Mouse (Mus musculus): ENCODE measurements around the gene Dgat2. TPM values are rescaled to one million over a fixed set of nuclear protein-coding genes. Genes with fewer than 3 reads are reported as not detected.

The Dgat2 gene
- polyA plus RNA-seq, 1 experiment from 2014 or later, result 11.2 TPM

GRCm38 (mm10) chr7:99200290-99200689 is 17.8 kb upstream of the Dgat2 start:
- Histone ChIP-seq H3K36me3 (ENCODE audit: control insufficient read depth, insufficient read depth, low read length) (no peaks in the 10 kb centered on the region), H3K4me2 (replicated peaks; ENCODE audit: low read depth, low read length) (no peak overlapping the region), H3K4me3 (ENCODE audit: low read depth, low read length) (no peak overlapping the region), H3K4me1 (replicated peaks; ENCODE audit: control insufficient read depth, insufficient read depth, low read length) (no peaks in the 10 kb centered on the region), H3K9ac (ENCODE audit: low read depth, low read length) (no peak overlapping the region), H3K27ac (ENCODE audit: low read depth, low read length) (no peak overlapping the region), H3K27me3 (ENCODE audit: control insufficient read depth, insufficient read depth, low read length) (no peaks in the 10 kb centered on the region), H3K9me3 (ENCODE audit: control insufficient read depth, low read length) (no peaks in the 10 kb centered on the region)
- 58% methylated on average over 4 of the region's 4 CpGs for WGBS
- ATAC-seq (ENCODE audit: low FRiP score) (no peak), DNase-seq (ENCODE audit: low spot score) (no peak)

GRCm38 (mm10) chr7:99199451-99200175 is 17.1 kb upstream of the Dgat2 start:
- DNase-seq (ENCODE audit: low spot score) (no peak), ATAC-seq (ENCODE audit: low FRiP score) (no peak)
- Histone ChIP-seq H3K9me3 (ENCODE audit: control insufficient read depth, low read length) (no peaks in the 10 kb centered on the region), H3K4me1 (replicated peaks; ENCODE audit: control insufficient read depth, insufficient read depth, low read length) (no peaks in the 10 kb centered on the region), H3K27ac (ENCODE audit: low read depth, low read length) (no peak overlapping the region), H3K27me3 (ENCODE audit: control insufficient read depth, insufficient read depth, low read length) (no peaks in the 10 kb centered on the region), H3K4me2 (replicated peaks; ENCODE audit: low read depth, low read length) (no peak overlapping the region), H3K4me3 (ENCODE audit: low read depth, low read length) (no peak overlapping the region), H3K9ac (ENCODE audit: low read depth, low read length) (no peak overlapping the region), H3K36me3 (ENCODE audit: control insufficient read depth, insufficient read depth, low read length) (no peaks in the 10 kb centered on the region)
- 90% methylated on average over 9 of the region's 9 CpGs for WGBS

GRCm38 (mm10) chr7:99198811-99199210 is 16.3 kb upstream of the Dgat2 start:
- Histone ChIP-seq H3K36me3 (ENCODE audit: control insufficient read depth, insufficient read depth, low read length) (no peaks in the 10 kb centered on the region), H3K4me1 (replicated peaks; ENCODE audit: control insufficient read depth, insufficient read depth, low read length) (no peaks in the 10 kb centered on the region), H3K27me3 (ENCODE audit: control insufficient read depth, insufficient read depth, low read length) (no peaks in the 10 kb centered on the region), H3K9me3 (ENCODE audit: control insufficient read depth, low read length) (no peaks in the 10 kb centered on the region), H3K4me3 (ENCODE audit: low read depth, low read length) (no peak overlapping the region), H3K27ac (ENCODE audit: low read depth, low read length) (no peak overlapping the region), H3K9ac (ENCODE audit: low read depth, low read length) (no peak overlapping the region), H3K4me2 (replicated peaks; ENCODE audit: low read depth, low read length) (no peak overlapping the region)
- ATAC-seq (ENCODE audit: low FRiP score) (no peak), DNase-seq (ENCODE audit: low spot score) (no peak)
- WGBS, result 96% methylated on average over 2 of the region's 2 CpGs

GRCm38 (mm10) chr7:99194511-99194910 is 12.0 kb upstream of the Dgat2 start:
- 66% methylated on average over 2 of the region's 2 CpGs for WGBS
- Histone ChIP-seq H3K4me1 (replicated peaks; ENCODE audit: control insufficient read depth, insufficient read depth, low read length) (no peaks in the 10 kb centered on the region), H3K9me3 (ENCODE audit: control insufficient read depth, low read length) (no peaks in the 10 kb centered on the region), H3K4me2 (replicated peaks; ENCODE audit: low read depth, low read length) (no peak overlapping the region), H3K27me3 (ENCODE audit: control insufficient read depth, insufficient read depth, low read length) (no peaks in the 10 kb centered on the region), H3K27ac (ENCODE audit: low read depth, low read length) (no peak overlapping the region), H3K36me3 (ENCODE audit: control insufficient read depth, insufficient read depth, low read length) (no peaks in the 10 kb centered on the region), H3K4me3 (ENCODE audit: low read depth, low read length) (no peak overlapping the region), H3K9ac (ENCODE audit: low read depth, low read length) (no peak overlapping the region)
- DNase-seq (ENCODE audit: low spot score), result no peak
- no peak for ATAC-seq (ENCODE audit: low FRiP score)

- Histone ChIP-seq H3K9me3 (ENCODE audit: control insufficient read depth, low read length) (no peaks in the 10 kb centered on the region), H3K4me3 (ENCODE audit: low read depth, low read length) (no peak overlapping the region), H3K27me3 (ENCODE audit: control insufficient read depth, insufficient read depth, low read length) (no peaks in the 10 kb centered on the region), H3K4me1 (replicated peaks; ENCODE audit: control insufficient read depth, insufficient read depth, low read length) (no peaks in the 10 kb centered on the region), H3K4me2 (replicated peaks; ENCODE audit: low read depth, low read length) (no peak overlapping the region), H3K9ac (ENCODE audit: low read depth, low read length) (no peak overlapping the region), H3K36me3 (ENCODE audit: control insufficient read depth, insufficient read depth, low read length) (no peaks in the 10 kb centered on the region), H3K27ac (ENCODE audit: low read depth, low read length) (no peak overlapping the region)
- ATAC-seq (ENCODE audit: low FRiP score) (no peak), DNase-seq (ENCODE audit: low spot score) (no peak)
- WGBS, result 84% methylated on average over 4 of the region's 4 CpGs
Observed at GRCm38 (mm10) chr7:99193926-99194325, 11.4 kb upstream of the Dgat2 start.

- ATAC-seq (ENCODE audit: low FRiP score) (no peak), DNase-seq (ENCODE audit: low spot score) (no peak)
- Histone ChIP-seq H3K27me3 (ENCODE audit: control insufficient read depth, insufficient read depth, low read length) (no peaks in the 10 kb centered on the region), H3K27ac (ENCODE audit: low read depth, low read length) (no peak overlapping the region), H3K36me3 (ENCODE audit: control insufficient read depth, insufficient read depth, low read length) (no peaks in the 10 kb centered on the region), H3K4me1 (replicated peaks; ENCODE audit: control insufficient read depth, insufficient read depth, low read length) (no peaks in the 10 kb centered on the region), H3K4me2 (replicated peaks; ENCODE audit: low read depth, low read length) (no peak overlapping the region), H3K9ac (ENCODE audit: low read depth, low read length) (no peak overlapping the region), H3K9me3 (ENCODE audit: control insufficient read depth, low read length) (no peaks in the 10 kb centered on the region), H3K4me3 (ENCODE audit: low read depth, low read length) (no peak overlapping the region)
Observed at GRCm38 (mm10) chr7:99191411-99191810, 8.9 kb upstream of the Dgat2 start.

- H3K9me3 ChIP-seq (ENCODE audit: control insufficient read depth, low read length), result no peaks in the 10 kb centered on the region
- DNase-seq (ENCODE audit: low spot score), result no peak
- ATAC-seq (ENCODE audit: low FRiP score), result no peak
- H3K27ac ChIP-seq (ENCODE audit: low read depth, low read length), result no peak overlapping the region
- no peaks in the 10 kb centered on the region for H3K27me3 ChIP-seq (ENCODE audit: control insufficient read depth, insufficient read depth, low read length)
- no peak overlapping the region for H3K9ac ChIP-seq (ENCODE audit: low read depth, low read length)
- no peaks in the 10 kb centered on the region for H3K36me3 ChIP-seq (ENCODE audit: control insufficient read depth, insufficient read depth, low read length)
- no peak overlapping the region for H3K4me3 ChIP-seq (ENCODE audit: low read depth, low read length)
- H3K4me1 ChIP-seq (replicated peaks; ENCODE audit: control insufficient read depth, insufficient read depth, low read length), result no peaks in the 10 kb centered on the region
- H3K4me2 ChIP-seq (replicated peaks; ENCODE audit: low read depth, low read length), result no peak overlapping the region
- WGBS, result 80% methylated on average over 5 of the region's 5 CpGs
Observed at GRCm38 (mm10) chr7:99189885-99190284, 7.4 kb upstream of the Dgat2 start.

GRCm38 (mm10) chr7:99188630-99189029 is 6.1 kb upstream of the Dgat2 start:
- Histone ChIP-seq H3K4me1 (replicated peaks; ENCODE audit: control insufficient read depth, insufficient read depth, low read length) (no peaks in the 10 kb centered on the region), H3K4me2 (replicated peaks; ENCODE audit: low read depth, low read length) (no peak overlapping the region), H3K9me3 (ENCODE audit: control insufficient read depth, low read length) (no peaks in the 10 kb centered on the region), H3K27me3 (ENCODE audit: control insufficient read depth, insufficient read depth, low read length) (no peaks in the 10 kb centered on the region), H3K9ac (ENCODE audit: low read depth, low read length) (no peak overlapping the region), H3K27ac (ENCODE audit: low read depth, low read length) (no peak overlapping the region), H3K36me3 (ENCODE audit: control insufficient read depth, insufficient read depth, low read length) (no peaks in the 10 kb centered on the region), H3K4me3 (ENCODE audit: low read depth, low read length) (no peak overlapping the region)
- no peak for DNase-seq (ENCODE audit: low spot score)
- WGBS, result 85% methylated on average over 6 of the region's 6 CpGs
- no peak for ATAC-seq (ENCODE audit: low FRiP score)

GRCm38 (mm10) chr7:99187451-99187850 is 4.9 kb upstream of the Dgat2 start:
- no peak for DNase-seq (ENCODE audit: low spot score)
- Histone ChIP-seq H3K4me3 (ENCODE audit: low read depth, low read length) (no peak overlapping the region), H3K9ac (ENCODE audit: low read depth, low read length) (no peak overlapping the region), H3K4me2 (replicated peaks; ENCODE audit: low read depth, low read length) (no peak overlapping the region), H3K27me3 (ENCODE audit: control insufficient read depth, insufficient read depth, low read length) (no peaks in the 10 kb centered on the region), H3K4me1 (replicated peaks; ENCODE audit: control insufficient read depth, insufficient read depth, low read length) (no peaks in the 10 kb centered on the region), H3K27ac (ENCODE audit: low read depth, low read length) (no peak overlapping the region), H3K9me3 (ENCODE audit: control insufficient read depth, low read length) (no peaks in the 10 kb centered on the region), H3K36me3 (ENCODE audit: control insufficient read depth, insufficient read depth, low read length) (no peaks in the 10 kb centered on the region)
- WGBS, result 87% methylated on average over 5 of the region's 5 CpGs
- ATAC-seq (ENCODE audit: low FRiP score), result no peak

Data from hindbrain, embryonic 11.5 days (tissue).